Mouse (Mus musculus): ENCODE measurements around the gene Zfp454.

DNA sequence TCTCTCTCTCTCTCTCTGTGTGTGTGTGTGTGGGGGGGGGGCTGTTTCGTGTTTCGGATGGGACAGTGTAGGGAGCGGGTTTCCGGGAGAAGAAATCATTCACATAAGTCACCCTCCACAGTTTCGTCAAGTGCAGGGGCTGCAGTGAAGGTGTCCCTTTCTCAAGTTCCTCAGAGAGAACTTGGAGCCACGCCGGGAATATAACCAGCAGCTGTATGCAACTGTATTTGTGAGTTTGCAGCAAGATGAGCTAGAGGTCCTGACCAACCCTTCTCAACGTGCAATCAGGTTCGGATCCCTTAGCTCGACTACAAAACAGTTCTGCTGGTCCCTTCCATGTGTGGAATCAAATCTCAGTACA, 538 bp downstream of the Zfp454 start:
- no peak for TF ChIP-seq EP300 (IDR thresholded peaks at IDR 0.05; ENCODE audit: low read depth)
- TF ChIP-seq CTCF (IDR thresholded peaks at IDR 0.05; ENCODE audit: low read depth), result no peak

Data from heart, postnatal 0 days (tissue).